Mouse (Mus musculus) embryo, embryonic 9.5 days (tissue): ENCODE measurements around the gene Plekhg6.
A peak's percentile ranks its signal among the peaks of the same experiment; 100 is the strongest.

ENCODE experiments used
- DNase-seq: peaks from one replicate; pipeline ENCODE4 v3.0.0-alpha.2; 2017; ENCODE audit errors: extremely low spot score

Plekhg6 gene

DNA sequence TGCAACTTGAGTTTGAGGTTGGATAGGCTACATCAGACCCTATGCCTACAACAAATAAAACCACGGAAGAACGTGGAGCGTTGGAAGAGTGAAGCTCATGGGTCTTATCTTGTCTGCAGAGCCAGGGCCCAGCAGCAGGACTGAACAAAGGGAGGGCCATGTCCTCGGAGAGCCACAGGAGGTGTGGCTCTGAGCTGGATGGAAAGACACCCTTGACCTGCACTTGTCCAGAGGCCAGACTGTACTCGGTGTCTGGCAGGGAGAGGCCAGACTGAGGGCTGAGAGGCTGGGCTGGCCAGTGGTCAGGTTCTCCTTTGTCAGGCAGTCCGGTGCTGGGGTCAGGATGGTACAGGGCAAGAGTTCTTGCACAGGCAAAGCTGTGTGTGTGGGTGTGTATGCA is 55.3 kb downstream of the Plekhg6 start:
- no peak for DNase-seq

DNA sequence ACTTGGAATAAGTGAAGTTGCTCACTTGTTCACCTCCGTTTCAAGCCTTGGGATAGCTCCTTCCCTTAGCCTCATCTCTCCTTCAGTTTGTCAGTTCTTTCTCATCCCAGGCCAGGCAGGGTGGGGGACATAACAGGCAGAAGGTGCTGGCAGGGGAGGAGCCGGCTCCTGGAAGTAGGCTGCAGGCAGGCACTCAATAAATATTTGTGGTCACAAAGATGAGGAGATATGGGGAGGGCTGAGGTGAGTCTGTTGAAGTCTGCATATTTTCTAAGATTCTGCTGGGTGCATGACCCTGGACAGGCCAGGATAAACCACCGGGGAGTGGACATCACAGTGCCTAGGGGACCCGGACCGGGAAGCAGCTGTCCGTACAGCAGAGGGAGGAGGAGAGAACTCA is 57.0 kb downstream of the Plekhg6 start:
- DNase-seq = no peak

DNA sequence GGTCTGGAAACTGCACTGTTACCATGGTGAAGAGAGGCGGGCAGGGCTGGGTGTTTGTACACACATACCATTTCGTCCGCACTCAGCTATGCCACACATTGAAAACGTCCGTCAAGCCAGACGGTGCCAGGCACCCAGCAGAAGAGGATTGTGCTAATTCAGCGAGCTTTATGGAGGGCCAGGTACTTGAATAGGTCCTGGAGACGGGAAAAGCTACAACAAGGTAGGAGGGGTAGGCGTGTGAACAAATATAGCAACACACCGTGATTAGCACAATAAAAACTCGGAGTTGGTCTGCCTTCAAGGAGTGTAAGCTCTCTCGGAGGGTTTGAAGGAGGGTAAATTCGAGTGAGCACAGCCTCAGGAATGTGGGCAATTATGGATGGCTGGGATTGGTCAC is 57.8 kb downstream of the Plekhg6 start:
- DNase-seq = no peak

DNA sequence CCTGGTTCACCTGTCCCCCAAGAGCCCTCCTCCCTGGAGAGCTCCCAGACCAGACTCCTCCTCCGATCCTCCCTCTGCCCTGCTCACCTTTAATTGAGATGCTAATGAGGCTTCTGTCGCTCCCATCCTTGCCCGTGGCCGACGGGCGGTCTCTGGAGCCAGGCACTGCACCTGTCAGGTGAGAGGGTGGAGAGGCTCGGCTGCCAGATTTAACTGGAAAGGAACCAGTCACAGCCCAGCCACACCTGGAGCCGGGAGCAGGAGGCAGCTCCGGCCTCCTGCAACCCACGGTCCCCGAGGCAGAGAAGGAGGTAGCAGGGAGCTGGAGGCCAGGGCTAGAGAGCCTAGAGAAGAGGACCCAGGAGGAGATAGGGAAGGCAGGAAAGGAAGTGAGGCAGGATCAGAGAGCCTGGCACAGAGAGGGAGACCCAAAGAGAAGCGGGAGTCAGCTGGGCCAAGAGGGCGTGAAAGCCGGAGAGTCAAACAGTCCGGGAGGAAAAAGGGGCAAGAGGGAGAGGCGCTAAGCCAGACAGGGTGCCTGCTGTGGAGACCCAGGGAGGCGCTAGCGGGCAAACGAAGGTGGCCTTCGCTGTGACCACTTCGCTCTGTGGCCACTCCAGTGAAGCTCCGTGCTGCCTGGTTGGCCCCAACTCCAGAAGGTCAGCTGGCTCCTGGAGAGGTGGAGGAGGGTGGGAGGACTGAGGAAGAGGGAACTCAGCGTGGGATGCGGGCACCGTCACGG is 59.3 kb downstream of the Plekhg6 start:
- no peak for DNase-seq

DNA sequence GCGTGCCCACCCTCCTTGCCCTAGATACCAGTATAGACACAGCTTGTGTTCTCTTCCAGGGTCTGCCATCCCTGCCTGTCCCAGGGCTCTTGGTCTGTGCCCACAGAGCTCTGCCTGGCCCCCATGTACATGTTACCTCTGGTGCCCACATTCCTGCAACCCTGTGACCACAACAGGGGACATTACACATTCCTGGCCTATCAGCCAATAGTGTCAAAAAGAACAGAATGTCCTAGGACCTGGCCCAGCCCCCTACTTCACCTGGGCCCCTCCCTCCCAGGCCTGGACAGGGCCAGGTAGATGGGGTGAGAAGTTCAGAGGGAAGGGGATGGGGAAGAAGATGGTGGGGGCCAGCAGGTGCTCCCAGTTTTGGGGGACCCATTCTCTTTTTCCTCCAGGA is 60.3 kb downstream of the Plekhg6 start, which contains the start of gene Scnn1a:
TSS of gene Scnn1a (plus strand) at position 337 of the 400 bp plus-strand sequence.
- DNase-seq = no peak

DNA sequence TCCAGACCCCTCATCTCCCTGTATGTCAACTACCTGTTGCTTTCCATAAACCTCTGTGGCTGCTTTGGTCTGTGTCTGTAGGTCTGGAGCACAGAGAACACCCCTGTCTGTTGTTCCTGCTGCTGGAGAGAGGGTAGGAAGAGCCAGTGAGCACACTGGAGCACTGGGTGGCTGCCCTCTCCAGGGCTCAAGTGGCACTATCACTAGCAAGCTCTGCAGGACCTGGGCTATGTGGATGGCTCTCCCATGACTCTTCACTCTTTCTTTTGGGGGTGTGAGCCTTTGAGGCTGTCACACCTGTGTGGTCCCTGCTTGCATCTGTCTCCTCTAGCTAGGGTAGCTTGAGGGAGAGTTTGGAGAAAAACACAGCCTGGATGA is 60.7 kb downstream of the Plekhg6 start:
- no peak for DNase-seq

DNA sequence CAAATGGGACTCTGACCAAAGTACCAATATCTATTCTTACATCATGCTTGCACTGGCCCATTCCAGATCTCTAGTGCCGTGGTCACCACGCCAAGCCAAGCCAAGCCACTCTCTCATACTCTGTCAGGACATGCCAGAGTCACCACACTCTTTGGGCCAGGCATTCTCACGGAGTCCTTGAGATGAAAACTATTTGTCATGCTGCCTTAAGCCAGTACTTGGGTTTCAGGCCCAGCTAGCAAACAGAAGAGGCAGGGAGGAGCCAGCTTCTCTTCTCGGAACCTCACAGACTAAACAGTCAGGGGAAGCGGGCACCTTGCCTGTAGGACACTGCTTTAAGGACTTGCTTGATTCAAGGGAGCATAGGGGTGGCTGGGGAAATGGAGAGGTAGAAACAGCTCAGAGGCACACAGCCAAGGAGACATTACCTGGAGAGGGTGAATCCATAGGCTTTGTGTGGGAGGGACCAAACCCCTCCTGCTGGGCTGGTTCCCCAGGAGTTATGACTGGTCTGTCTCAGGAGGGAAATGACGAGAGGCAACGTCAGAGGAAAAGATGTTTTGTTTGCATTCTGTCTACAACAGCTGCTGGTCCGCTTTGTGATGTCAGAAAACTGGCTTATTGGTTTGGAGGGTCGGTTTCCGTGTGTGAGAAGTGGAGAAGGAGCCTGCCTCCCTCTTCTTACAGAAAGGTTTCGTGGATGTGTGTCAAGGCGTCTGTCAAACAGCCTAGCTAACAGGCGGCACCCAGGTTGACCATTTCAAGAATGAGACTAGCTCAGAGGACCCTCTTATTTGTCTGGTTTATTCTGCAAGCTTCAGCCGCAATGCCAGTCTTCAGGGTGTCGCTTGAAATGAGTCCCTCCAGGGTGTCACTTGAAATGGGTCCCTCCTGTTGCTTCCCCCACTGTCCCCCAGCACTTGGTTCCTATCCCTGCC is 61.3 kb downstream of the Plekhg6 start:
- no peak for DNase-seq

DNA sequence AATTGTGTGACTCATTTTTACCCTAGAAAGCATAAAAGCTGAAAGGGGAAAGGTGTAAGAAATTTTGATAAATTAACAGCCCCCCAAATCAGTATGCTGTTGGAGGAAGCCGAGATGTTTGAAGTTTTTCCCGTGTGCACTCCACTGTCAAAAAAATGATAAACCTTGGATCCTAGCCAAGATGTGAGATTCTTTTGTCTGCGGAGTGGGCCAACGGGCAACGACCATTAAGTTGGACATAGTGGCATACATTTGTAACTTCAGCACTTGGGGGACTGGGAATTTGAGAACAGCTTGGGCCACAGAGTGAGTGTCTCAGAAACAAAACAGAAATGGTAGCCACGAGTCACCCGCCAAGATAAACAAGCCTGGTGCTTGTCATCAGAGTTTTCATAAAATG is 63.5 kb downstream of the Plekhg6 start:
- no peak for DNase-seq

DNA sequence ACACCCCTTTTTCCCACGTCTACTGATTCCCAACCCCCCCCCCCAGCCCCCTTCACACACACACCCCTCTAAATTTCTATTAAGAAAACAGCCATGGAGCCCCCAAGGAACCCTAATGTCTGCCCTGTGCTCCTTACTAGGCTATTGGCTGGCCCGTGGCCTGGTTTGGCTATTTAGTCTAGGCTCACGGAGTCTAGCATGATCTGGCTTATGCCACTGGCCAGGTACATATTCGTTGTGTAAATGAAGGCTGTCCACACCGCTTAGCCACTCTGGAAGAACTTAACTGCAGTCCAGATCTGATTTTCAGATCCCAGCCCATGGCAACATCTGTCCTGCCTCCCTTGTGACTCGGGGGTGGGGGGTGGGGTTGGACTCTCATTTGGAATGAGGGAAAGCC is 65.8 kb downstream of the Plekhg6 start:
- no peak for DNase-seq

DNA sequence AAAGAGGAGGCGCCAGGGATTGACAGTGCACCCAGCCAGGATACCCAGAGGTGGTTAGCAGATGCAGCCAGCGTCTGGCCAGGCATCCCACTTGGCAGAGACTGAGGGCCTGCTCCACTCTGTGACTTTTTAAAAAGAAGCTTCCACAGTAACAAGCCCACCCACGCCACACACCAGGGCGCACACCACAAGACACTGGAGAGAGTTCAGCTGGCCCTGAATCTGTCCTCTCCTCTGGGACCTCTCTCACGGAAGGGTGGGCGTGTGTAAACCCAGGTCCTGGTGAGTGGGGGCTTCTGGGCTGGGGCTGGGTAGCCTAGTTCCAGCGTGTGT is 66.4 kb downstream of the Plekhg6 start:
- no peak for DNase-seq

DNA sequence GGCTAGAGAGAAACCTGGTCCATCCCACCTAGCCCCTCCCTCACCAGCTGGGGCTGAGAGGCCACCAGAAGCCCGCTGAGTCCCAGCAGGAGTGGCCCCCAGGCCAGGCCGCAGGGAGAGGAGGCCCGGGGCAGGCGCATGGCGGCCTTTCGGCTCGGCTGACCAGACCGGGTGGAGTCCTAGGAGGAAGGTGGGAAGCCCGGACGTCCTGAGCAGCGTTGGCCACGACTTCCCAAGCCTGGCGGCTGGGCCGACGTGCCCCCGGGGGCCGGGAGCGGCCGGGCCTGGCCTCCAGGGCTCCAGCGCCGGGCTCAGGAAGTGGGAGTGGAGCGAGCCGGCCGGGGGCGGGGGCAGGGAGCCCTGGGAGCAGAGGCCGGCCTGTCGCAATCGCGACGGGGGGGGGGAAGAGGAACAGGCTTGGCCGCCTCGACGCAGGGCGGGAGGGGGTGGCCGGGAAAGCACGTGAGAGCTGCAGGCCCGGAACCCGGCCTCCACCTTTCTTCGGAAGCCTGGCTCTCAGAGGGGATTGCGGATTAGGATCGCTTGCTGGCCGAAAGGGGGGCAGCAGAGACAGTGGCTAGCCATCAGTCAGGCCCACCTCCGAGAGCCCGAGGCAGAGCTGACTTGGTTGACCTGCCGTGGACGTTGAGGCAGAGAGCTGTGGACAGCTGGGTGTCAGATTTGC is 66.9 kb downstream of the Plekhg6 start, which contains the start of gene Ltbr:
TSS of gene Ltbr (minus strand) at position 340 of the 685 bp plus-strand sequence.
- peak; percentile 82 for DNase-seq
